Mouse (Mus musculus): Measurements from ENCODE around the gene Gm20458.

Gm20458 gene

DNA sequence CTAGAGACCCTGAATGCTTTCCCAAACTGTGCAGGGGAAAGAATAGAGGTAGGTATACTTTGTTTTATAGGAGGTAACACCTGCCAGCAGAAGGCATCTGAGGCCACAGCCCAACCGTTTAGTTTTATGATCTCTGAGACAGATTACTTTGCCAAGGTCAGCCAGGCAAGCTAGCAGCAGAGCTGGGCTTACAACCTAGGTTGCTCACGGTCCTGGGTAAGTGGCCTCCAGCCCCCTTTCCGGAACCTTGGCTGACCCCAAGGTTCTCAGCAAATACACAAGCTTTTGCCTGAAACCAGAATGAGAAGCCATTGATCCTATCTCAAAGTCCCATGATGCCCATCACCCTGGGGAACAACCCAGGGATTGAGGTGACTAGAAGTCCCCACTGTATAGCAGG lies 26.1 kb upstream of the Gm20458 start:
- in situ Hi-C loops (cut with MseI, MboI) = no loop called here

DNA sequence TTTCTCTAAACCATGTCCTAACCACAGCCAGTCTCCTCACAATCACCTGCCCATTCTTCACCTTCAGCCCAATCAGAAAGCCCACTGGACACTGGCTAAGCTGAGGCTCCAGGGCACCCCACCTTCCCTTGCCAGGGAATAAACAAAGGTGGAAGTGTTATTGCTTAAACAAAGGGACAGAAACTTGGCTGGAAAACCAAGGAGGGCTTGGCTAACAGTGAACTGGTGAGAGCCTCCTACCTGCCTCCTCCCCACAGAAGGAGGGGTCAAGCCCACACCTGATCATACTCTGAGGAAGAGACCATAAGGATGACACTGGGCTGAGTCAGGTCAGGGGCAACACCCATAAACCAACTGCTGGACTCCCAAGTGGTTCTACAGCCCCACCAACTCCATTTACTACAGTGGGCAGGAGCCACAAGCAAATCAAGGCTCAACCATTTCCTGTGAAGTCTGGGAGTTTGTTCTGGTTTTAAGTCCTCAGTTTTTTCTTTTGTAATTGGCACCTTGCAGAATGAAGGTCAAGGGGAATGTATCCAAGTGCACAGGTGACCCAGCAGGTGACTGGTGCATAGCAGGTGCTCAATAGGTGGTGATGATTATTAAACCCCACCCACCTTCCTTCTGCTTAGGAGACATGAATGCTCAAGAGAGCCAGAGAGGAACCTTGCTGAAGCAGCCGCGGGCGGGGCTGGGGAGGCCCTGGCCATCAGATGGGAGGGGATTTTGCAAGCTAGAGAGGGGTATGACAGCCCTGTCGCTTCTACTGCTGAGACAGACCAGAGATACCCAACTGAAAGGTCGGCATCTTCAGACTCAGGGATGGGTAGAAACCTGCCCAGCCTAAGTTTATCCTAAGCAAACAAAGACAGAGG lies 25.3 kb upstream of the Gm20458 start:
- in situ Hi-C loops (cut with MseI, MboI) = no loop called here

DNA sequence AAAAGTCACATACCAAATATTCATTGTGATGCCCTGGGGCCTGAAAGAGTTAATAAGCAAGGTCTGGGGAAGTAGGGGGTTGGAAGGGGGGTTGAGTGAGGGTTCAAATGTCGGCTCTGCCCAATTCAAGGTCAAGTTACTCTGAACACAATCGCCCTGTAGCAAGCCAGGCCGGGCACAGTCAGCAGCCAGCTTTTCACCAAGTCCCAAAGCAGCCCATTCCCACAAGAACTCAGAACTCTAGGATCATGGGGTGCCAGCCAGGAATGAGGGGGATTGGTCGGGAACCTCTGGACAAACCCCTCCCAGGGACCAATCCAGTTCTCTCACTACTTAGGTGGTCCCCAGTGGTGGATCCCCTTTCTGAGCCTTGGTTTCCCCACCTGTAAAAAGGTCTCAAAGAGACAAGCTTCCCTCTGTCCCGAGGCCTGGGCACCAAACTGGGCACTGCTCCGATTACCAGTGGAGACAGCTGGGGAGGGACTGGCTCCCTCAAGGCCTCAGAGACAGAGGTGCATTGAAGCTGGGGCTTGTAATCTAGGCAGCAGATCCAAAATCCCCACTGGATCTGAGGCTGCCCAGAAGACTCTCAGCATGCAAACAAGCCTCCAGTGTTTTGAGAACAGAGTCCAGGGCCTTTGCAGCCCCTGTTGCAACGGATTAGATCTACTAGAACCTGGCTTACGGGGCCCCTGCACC lies 24.4 kb upstream of the Gm20458 start:
- in situ Hi-C loops (cut with MseI, MboI) = no loop called here

DNA sequence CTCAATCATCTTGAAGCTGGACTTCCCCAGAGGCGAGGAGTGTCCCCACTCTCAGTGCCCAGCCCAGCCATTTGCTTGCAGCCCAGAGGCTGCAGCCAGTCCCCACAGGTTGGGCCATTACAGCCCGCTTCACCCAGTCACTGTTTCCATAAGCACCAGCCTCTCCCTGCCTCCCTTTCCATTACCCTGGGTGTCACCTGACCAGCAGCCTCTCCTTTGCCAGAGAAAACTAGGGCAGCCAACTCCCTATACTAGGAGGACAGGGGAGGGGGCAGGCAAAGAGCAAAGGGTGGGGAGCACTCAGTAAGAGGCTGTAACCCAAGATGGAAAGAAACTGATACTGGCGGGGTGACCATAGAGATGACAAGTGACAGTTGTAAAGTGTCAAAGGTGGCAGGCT lies 23.8 kb upstream of the Gm20458 start:
- in situ Hi-C loops (cut with MseI, MboI) = no loop called here

DNA sequence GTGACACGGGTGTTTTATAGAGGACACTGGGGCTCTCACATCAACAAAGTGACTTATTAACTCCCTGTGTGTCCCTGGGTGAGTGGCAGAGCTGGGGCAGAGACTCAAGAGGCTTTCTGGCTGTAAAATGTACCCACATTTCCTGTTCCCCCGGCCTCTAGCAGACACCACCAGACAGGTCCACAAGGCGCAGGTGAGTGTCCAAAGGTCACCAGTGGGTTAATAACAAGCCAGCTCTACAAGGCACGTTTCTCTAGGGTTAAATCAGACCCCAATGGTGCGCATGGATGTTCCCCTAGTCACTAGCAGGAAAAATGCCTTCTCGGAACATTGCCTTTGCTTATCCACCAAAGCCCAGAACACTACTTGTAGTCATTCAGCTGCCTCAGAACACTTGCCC lies 23.1 kb upstream of the Gm20458 start:
- in situ Hi-C loops (cut with MseI, MboI) = no loop called here

DNA sequence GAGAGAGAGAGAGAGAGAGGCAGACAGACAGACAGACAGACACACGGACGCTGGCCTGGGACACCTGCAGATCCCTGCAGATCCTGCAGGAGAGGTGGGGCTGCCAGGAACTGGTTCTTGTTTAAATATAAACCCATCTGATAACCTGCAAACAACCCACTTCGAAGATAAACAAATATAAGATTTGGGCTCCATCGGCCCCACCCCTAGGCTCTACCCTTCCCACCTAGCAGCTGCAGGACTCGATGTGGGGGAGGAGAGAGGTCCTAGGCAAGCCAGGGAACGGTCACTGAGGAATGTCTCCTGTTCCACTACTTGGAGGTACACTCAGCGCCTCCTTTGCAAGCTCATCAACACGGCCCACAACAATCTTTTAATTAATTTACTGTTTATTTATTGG lies 22.5 kb upstream of the Gm20458 start:
- in situ Hi-C loops (cut with MseI, MboI) = no loop called here

DNA sequence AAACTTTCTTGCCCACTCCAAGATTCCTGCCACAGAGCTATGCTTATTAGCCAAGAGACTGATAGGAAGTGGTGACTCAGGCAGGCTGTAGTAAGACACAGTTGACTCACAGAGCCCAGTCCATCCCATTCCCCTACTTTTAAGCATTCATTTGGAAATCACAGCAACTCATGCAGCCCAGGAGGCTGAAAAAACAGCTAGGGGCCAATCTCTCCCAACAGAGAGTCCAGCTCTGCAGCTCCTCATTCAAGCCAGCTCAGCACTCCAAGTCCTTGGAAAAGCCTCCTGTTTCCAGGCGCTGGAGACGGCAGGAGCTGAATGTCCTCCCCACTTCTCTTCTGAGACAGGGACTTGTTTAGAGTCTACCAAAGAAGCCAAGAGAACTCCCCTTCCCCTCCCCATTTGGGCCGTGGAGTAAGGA lies 21.8 kb upstream of the Gm20458 start:
- in situ Hi-C loops (cut with MseI, MboI) = no loop called here

DNA sequence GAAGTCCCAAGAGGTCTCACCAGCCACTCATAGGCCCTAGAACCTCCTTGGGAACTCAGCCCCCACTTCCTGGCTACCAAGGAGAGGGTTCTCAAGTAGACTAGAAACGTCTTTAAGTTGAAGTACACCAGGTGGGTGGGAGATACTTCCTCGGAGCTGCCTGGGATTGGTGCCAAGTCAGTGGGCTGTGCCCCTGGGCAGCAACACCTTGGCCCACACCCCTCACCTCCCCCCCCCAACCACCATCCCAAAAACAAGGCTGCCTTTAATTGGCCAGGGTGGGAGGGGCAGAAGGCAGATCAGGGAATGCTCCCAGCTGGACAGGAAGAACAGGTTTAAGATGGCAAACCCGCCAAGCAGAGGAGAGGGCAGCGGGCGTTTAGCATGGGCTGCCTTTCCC lies 20.5 kb upstream of the Gm20458 start:
- in situ Hi-C loops (cut with MseI, MboI) = no loop called here

DNA sequence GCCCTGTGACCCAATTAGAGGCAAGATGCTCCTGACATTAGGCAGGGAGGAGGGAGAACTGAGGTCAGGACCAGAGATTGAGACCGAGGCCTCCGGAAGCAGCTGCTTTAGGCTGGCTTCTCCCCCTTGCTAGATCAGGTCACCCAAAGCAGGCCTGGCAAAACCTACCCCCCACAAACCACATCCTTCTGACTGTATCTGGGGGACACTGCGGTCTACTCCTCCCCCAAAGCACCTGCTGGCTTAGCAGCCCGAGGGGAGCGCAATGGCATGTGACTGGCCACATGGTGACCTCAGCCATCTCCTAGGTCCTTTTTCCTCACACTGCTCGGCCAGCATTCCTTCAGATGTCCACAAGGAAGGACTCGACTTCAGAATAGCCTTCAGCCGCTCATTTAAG lies 19.6 kb upstream of the Gm20458 start:
- in situ Hi-C loops (cut with MseI, MboI) = no loop called here

DNA sequence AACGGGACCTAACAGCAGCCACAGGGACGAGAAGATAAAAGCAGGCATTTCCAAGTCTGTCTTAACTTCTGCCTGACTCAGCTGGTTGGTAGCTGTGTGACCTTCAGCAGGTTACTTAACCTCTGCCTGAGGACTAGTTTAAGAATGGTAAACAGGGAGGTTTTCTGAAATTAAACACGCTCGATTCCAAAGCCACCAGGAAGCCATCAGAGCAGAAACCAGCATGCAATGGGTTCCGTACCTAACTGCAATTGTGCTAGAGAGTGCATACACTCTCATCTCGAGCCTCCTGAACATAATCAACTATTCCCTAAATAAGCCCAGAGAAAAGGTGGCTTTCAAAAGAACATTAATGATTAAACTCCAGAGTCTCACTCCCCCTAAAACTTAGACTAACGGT lies 19.0 kb upstream of the Gm20458 start:
- in situ Hi-C loops (cut with MseI, MboI) = no loop called here

DNA sequence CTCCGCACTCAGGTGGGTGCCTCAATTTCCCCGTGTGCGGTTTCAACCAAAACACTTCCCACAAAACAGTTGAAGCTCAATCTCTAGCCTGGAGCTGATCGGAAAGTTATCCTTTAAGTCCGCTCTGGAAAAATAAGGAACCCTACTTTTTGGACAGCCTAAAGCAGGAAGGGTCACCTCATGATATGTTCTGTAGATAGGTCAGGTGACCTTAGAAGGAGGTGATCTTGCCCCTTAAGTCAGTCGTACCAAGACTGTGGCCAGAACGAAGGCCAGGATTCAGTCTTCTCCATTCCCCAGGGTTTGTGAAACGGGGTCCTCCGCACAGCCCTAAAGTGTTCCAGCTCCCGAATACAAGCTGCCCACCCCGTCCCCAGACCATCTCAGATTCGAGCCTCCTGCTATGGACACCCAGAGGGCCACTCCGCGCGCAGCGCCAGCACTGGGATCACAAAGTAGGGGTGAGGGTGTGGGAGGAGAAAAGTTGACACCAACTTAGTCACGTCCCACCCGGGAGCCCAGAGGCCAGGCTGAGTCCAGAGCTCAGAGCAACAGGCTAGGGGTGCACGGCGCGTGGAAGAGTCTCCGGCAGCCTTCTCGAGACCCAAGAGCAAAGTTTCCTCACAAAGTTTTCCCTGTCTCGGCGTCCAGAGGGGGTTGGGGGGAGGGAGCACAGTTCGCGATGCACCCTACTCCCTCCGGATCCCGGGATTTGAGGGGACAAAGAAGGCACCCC lies 18.3 kb upstream of the Gm20458 start:
- in situ Hi-C loops (cut with MseI, MboI) = no loop called here

DNA sequence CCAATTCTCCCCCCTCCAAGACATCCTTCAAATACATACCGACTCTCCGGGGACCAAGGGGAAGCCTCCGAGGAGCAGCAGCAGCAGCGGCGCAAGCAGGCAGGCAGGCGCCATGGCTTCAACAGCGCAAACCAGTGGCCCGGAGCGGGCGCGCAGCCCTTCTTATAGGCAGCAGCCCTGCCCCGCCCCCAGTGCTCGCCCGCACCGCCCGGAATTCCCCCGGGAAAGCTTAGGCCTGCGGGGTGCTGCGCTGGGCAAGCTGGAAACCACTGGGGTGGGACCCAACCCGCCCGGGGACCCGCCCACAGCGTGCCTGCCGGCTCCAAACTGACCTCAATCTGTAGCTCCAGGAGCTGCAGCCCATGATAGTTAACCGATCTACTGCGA lies 17.7 kb upstream of the Gm20458 start:
- in situ Hi-C loops (cut with MseI, MboI) = no loop called here

DNA sequence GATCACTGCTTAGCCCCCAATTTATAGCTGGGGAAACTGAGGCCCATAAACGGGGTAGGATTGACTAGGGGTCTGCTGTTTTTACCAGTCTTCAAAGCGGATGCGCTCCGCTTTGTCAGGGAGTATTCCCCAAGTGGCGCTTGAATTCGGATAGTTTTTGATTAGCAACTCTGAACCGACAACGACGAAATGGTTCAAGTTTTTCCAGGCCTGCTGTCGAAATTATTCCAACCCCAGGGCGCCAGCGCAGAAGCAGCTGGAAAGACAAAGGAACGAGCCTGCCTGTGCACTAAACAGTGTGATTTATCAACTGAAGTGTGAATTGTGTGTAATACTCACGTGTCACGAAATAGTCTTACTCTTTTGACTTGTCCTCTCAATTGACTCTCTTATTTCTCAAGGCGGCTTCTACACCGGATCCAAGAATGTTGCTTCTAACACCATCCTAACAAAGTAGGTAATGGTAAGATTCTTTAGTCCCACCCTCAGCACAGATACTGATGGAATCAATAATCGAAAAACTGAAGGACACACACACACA lies 17.2 kb upstream of the Gm20458 start, which contains the start of gene Sdc4:
Gene Sdc4 (minus strand): TSS at position 428 of the 541 bp plus-strand sequence.
- in situ Hi-C loops (cut with MseI, MboI) = no loop called here

DNA sequence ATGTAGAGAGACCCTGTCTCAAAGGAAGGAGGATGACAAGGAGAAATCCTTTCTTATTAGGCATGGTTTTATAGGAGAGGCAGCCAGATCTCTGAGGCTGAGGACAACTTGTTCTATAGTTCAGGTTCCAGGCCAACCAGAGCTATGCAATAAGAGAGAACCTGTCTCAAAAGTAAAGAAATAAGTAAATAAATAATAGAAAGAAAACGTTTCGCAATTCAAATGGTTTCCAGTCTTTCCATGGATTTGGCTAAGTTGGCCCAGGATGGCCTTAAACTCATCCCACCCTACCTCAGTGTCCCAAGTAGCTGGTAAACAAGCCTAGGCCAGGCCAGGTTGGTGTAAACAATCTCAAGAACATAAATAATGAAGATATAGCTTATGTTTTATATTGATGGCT lies 16.1 kb upstream of the Gm20458 start:
- in situ Hi-C loops (cut with MseI, MboI) = no loop called here

DNA sequence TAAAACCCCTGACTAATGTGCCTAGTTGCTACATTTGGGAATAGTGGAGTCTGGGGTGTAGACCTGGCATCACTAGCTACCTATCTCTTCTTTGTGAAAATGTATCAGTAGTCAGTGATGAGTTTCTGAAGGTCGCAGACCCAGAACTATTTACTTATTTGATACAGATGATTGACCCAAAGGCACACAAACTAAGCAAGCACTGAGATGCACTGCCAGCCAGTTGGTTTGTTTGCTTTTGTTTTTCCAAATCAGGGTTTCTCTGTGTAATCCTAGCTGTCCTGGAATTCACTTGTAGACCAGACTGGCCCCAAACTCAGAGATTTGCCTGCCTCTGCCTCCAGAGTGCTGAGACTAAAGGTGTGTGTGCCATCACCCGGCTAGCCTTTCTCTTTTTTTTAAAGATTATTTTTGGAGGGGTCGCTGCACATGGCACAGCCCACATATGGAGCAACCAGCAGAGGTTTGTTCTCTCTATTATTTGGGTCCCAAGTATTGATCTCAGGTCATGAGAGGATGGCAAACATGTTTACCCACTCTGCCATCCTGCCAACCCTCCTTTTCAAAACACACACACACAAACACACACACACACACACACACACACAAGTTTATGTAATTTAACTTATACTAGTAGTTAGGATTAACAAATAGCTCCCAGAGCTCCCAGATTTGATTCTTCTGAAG lies 15.2 kb upstream of the Gm20458 start:
- in situ Hi-C loops (cut with MseI, MboI) = no loop called here

DNA sequence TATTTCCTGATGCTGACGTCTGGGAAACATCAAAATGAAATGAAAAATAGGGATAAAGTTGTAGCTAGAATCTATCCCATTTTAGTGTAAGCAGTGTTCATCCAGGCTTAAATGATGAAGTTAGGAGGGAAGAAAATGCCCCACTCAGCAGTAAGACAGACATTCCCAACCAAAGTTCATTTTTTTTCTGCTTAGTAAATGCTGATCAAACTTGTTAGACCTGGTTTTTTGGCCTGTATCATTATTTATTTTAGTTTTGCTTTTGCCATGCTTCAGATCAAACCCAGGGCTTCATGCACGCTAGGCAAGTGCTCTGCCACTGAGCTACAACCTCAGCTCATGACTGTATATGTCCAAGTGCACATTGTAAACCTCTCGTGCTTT lies 14.7 kb upstream of the Gm20458 start:
- in situ Hi-C loops (cut with MseI, MboI) = no loop called here

DNA sequence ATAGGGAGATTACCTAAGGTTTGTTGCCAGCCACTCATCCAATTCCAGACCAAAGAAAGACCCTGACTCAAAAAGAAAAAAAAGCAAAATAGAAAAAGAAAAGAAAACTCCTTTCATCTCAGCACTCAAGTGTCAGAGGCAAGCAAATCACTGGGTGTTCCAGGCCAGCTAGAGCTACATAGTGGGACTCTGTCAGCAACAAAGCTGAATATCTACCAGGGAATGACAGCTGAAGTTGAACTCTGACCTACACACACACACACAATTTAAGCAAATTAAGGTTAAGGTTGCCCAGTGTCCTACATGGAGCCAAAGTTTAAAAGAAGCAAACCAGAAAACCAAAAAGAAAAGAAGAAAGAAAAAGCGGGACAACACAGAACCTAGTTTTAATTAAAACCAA lies 12.6 kb upstream of the Gm20458 start:
- in situ Hi-C loops (cut with MseI, MboI) = no loop called here

DNA sequence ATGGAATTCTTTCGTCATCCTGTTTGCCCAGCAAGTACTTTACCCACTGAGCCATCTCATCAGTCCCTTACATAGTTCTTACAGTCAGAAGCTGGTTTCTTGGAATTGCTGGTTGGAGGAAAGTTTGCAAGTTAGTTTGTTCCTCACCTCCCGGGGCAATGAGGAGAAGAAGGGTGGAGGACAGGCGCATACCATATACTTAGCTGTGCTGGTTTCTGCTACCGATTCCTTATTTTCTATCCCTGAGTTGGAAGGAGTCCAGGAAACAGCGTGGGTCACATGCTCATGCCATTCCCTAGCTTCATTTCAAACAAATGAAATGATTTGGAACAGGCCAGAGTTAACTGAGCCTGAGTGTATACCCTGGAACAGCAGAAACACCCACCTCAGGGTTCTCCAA lies 11.8 kb upstream of the Gm20458 start:
- in situ Hi-C loops (cut with MseI, MboI) = no loop called here

DNA sequence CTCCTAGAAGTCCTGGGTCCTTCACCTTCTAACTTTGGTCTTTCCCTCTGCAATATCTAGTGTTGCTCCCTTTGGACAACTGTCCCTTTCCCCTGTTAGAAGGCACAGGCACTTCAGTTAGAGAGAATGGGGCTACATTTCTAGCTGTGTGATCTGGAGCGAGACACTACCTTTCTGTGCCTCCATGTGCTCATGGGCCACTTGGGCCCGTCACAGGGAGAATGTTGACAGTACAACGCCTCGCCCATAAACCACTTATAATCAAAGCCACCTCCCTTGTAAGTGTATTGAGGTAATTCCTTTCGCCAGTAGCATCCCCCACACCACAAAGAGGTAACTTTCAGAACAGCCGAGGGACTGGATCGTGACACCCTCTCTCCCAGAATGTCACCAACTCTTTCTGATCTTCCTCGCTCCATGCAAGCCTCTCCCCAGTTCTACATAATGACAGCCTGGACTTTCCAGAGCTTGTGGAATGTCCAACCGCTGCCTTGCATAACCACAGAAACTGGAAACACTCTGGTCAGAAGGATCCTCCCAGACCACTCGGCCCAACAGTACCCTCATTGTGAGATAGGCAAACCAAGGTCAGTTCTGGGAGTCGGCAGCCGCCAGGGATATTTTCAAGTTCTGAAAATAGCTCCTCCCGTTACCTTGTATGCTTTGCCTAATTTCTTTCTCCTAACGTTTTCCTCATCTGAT lies 11.3 kb upstream of the Gm20458 start:
- in situ Hi-C loops (cut with MseI, MboI) = no loop called here

DNA sequence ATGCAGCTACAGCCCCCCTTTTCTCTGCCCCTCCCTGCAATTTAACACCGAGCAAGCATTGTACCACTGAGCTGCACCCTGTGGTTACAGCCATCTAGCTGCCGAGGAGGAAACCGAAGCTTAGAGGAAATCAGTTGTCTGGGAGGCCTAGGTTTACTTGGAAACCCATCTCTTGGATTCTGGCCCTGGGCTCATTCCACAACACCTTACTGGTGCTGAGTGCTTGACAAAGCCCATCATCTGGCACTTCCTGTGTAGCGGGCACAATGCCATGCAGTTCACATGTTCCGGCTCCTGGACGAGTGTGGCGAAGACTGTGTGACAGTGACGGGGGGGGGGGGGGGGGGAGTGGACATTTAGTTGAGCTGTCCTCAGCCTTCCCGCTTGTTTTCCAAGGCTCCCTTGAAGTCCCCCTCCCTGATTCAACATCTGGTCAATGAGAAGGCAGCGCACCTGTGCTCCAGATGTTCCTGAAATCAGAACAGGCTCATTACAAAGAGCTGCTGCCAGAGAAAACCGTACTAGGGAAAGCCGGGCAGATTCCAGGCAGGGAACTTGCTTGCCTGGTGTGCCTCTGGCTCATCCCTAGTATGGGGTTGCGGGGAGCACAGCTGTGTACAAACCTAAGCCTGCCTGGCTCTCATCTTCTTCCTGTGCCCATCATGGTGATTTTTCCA lies 8.6 kb upstream of the Gm20458 start:
- in situ Hi-C loops (cut with MseI, MboI) = no loop called here
